Mouse (Mus musculus): ENCODE results near the gene Rtn4r. TPM values are rescaled to one million over a fixed set of nuclear protein-coding genes. Genes with fewer than 3 reads are reported as not detected.

Gene Rtn4r
- polyA plus RNA-seq, 1 experiment from 2014 or later, result 7.9 TPM

- H3K36me3 ChIP-seq, result no peaks in the 10 kb centered on the region
- no peaks in the 10 kb centered on the region for H3K9me3 ChIP-seq
- H3K27ac ChIP-seq (replicated peaks), result no peak overlapping the region
- H3K27me3 ChIP-seq, result peaks cover 20% of the 10 kb centered on the region
- H3K9ac ChIP-seq (replicated peaks), result no peak overlapping the region
- 69% methylated on average over 5 of the region's 6 CpGs for WGBS
- ATAC-seq (ENCODE audit: low FRiP score, low read depth), result no peak
- no peak overlapping the region for H3K4me2 ChIP-seq (replicated peaks)
- peaks cover 60% of the 10 kb centered on the region for H3K4me1 ChIP-seq
- no peak overlapping the region for H3K4me3 ChIP-seq
These were observed 18.0 kb downstream of the Rtn4r start for GRCm38 (mm10) chr16:18145341-18145867.

- Histone ChIP-seq H3K9ac (replicated peaks) (peak overlapping the region; percentile 15; the same call in 1 of the 2 replicates), H3K27ac (replicated peaks) (peak overlapping the region; percentile 81), H3K4me1 (peaks cover 67% of the 10 kb centered on the region)
These were observed 20.9 kb downstream of the Rtn4r start for GRCm38 (mm10) chr16:18148208-18148876.

GRCm38 (mm10) chr16:18149205-18149604 lies 21.8 kb downstream of the Rtn4r start:
- Histone ChIP-seq H3K4me1 (peaks cover 69% of the 10 kb centered on the region), H3K27me3 (peaks cover 20% of the 10 kb centered on the region), H3K9me3 (no peaks in the 10 kb centered on the region), H3K4me3 (no peak overlapping the region), H3K9ac (replicated peaks) (no peak overlapping the region), H3K4me2 (replicated peaks) (no peak overlapping the region), H3K27ac (replicated peaks) (peak overlapping the region; percentile 81), H3K36me3 (0 out of 2 replicates have a peak, but pooled peaks cover 2% of the 10 kb centered on the region)
- no peak for ATAC-seq (ENCODE audit: low FRiP score, low read depth)
- 47% methylated on average over 6 of the region's 6 CpGs for WGBS

More at GRCm38 (mm10) chr16:18148208-18148876, 20.9 kb downstream of the Rtn4r start:
- Histone ChIP-seq H3K9me3 (no peaks in the 10 kb centered on the region), H3K4me2 (replicated peaks) (peak overlapping the region; percentile 27), H3K4me3 (no peak overlapping the region), H3K36me3 (0 out of 2 replicates have a peak, but pooled peaks cover 2% of the 10 kb centered on the region), H3K27me3 (peaks cover 20% of the 10 kb centered on the region)
- 4% methylated on average over 6 of the region's 6 CpGs for WGBS
- peak; percentile 92 for ATAC-seq (ENCODE audit: low FRiP score, low read depth)

- H3K9ac ChIP-seq (replicated peaks), result no peak overlapping the region
These were observed 24.7 kb downstream of the Rtn4r start for GRCm38 (mm10) chr16:18152189-18152588.

GRCm38 (mm10) chr16:18152769-18153445 lies 25.5 kb downstream of the Rtn4r start:
- Histone ChIP-seq H3K9me3 (no peaks in the 10 kb centered on the region), H3K4me1 (peaks cover 54% of the 10 kb centered on the region), H3K9ac (replicated peaks) (no peak overlapping the region), H3K27me3 (no peaks in the 10 kb centered on the region; the same call in 1 of the 2 replicates), H3K4me3 (no peak overlapping the region), H3K36me3 (0 out of 2 replicates have a peak, but pooled peaks cover 2% of the 10 kb centered on the region), H3K4me2 (replicated peaks) (no peak overlapping the region), H3K27ac (replicated peaks) (no peak overlapping the region)
- ATAC-seq (ENCODE audit: low FRiP score, low read depth), result no peak
- 88% methylated on average over 9 of the region's 9 CpGs for WGBS

More at GRCm38 (mm10) chr16:18152189-18152588, 24.7 kb downstream of the Rtn4r start:
- Histone ChIP-seq H3K4me3 (no peak overlapping the region), H3K4me2 (replicated peaks) (no peak overlapping the region), H3K9me3 (no peaks in the 10 kb centered on the region), H3K27me3 (peaks cover 7% of the 10 kb centered on the region; the same call in 1 of the 2 replicates), H3K27ac (replicated peaks) (no peak overlapping the region), H3K36me3 (0 out of 2 replicates have a peak, but pooled peaks cover 2% of the 10 kb centered on the region), H3K4me1 (peaks cover 62% of the 10 kb centered on the region)
- 91% methylated on average over 12 of the region's 12 CpGs for WGBS
- no peak for ATAC-seq (ENCODE audit: low FRiP score, low read depth)

GRCm38 (mm10) chr16:18154521-18155171 lies 27.2 kb downstream of the Rtn4r start:
- WGBS, result 53% methylated on average over 14 of the region's 14 CpGs

GRCm38 (mm10) chr16:18156579-18157350 lies 29.3 kb downstream of the Rtn4r start:
- H3K4me2 ChIP-seq (replicated peaks), result no peak overlapping the region

More at GRCm38 (mm10) chr16:18154521-18155171, 27.2 kb downstream of the Rtn4r start:
- no peak for ATAC-seq (ENCODE audit: low FRiP score, low read depth)
- no peak overlapping the region for H3K4me2 ChIP-seq (replicated peaks)
- H3K9ac ChIP-seq (replicated peaks), result no peak overlapping the region
- peaks cover 37% of the 10 kb centered on the region for H3K4me1 ChIP-seq
- H3K36me3 ChIP-seq, result 0 out of 2 replicates have a peak, but pooled peaks cover 2% of the 10 kb centered on the region
- H3K27ac ChIP-seq (replicated peaks), result 0 out of 2 replicates have a peak overlapping the region, but pooled peaks have one; percentile 1
- H3K4me3 ChIP-seq, result no peak overlapping the region
- H3K9me3 ChIP-seq, result no peaks in the 10 kb centered on the region
- H3K27me3 ChIP-seq, result peaks cover 2% of the 10 kb centered on the region; the same call in 1 of the 2 replicates

GRCm38 (mm10) chr16:18159255-18159654 lies 31.8 kb downstream of the Rtn4r start:
- no peak for ATAC-seq (ENCODE audit: low FRiP score, low read depth)
- no peak overlapping the region for H3K27ac ChIP-seq (replicated peaks)
- H3K4me2 ChIP-seq (replicated peaks), result no peak overlapping the region
- H3K36me3 ChIP-seq, result no peaks in the 10 kb centered on the region
- 85% methylated on average over 6 of the region's 6 CpGs for WGBS
- H3K9ac ChIP-seq (replicated peaks), result no peak overlapping the region
- no peaks in the 10 kb centered on the region for H3K9me3 ChIP-seq
- peaks cover 44% of the 10 kb centered on the region for H3K4me1 ChIP-seq
- peaks cover 5% of the 10 kb centered on the region; the same call in 1 of the 2 replicates for H3K27me3 ChIP-seq
- no peak overlapping the region for H3K4me3 ChIP-seq

More at GRCm38 (mm10) chr16:18156579-18157350, 29.3 kb downstream of the Rtn4r start:
- Histone ChIP-seq H3K4me3 (no peak overlapping the region), H3K4me1 (peaks cover 40% of the 10 kb centered on the region), H3K27ac (replicated peaks) (peak overlapping the region; percentile 50), H3K36me3 (no peaks in the 10 kb centered on the region), H3K9ac (replicated peaks) (no peak overlapping the region), H3K9me3 (no peaks in the 10 kb centered on the region), H3K27me3 (peaks cover 5% of the 10 kb centered on the region; the same call in 1 of the 2 replicates)
- no peak for ATAC-seq (ENCODE audit: low FRiP score, low read depth)
- WGBS, result 61% methylated on average over 12 of the region's 12 CpGs

- Histone ChIP-seq H3K4me2 (replicated peaks) (no peak overlapping the region), H3K4me1 (peaks cover 44% of the 10 kb centered on the region), H3K9ac (replicated peaks) (no peak overlapping the region), H3K27me3 (peaks cover 5% of the 10 kb centered on the region; the same call in 1 of the 2 replicates), H3K9me3 (no peaks in the 10 kb centered on the region), H3K36me3 (no peaks in the 10 kb centered on the region), H3K4me3 (no peak overlapping the region), H3K27ac (replicated peaks) (no peak overlapping the region)
- WGBS, result 69% methylated on average over 1 of the region's 1 CpGs
- no peak for ATAC-seq (ENCODE audit: low FRiP score, low read depth)
These were observed 32.3 kb downstream of the Rtn4r start for GRCm38 (mm10) chr16:18159778-18160177.

GRCm38 (mm10) chr16:18160514-18160913 lies 33.1 kb downstream of the Rtn4r start:
- Histone ChIP-seq H3K27ac (replicated peaks) (no peak overlapping the region), H3K4me2 (replicated peaks) (no peak overlapping the region), H3K27me3 (peaks cover 5% of the 10 kb centered on the region; the same call in 1 of the 2 replicates), H3K9ac (replicated peaks) (no peak overlapping the region), H3K36me3 (no peaks in the 10 kb centered on the region), H3K4me1 (peaks cover 47% of the 10 kb centered on the region), H3K4me3 (no peak overlapping the region), H3K9me3 (no peaks in the 10 kb centered on the region)
- ATAC-seq (ENCODE audit: low FRiP score, low read depth), result no peak
- WGBS, result 70% methylated on average over 7 of the region's 7 CpGs

- H3K4me1 ChIP-seq, result peaks cover 45% of the 10 kb centered on the region
- H3K4me2 ChIP-seq (replicated peaks), result no peak overlapping the region
- H3K9me3 ChIP-seq, result no peaks in the 10 kb centered on the region
- H3K9ac ChIP-seq (replicated peaks), result no peak overlapping the region
- peaks cover 5% of the 10 kb centered on the region; the same call in 1 of the 2 replicates for H3K27me3 ChIP-seq
- no peaks in the 10 kb centered on the region for H3K36me3 ChIP-seq
- H3K4me3 ChIP-seq, result no peak overlapping the region
- no peak overlapping the region for H3K27ac ChIP-seq (replicated peaks)
- ATAC-seq (ENCODE audit: low FRiP score, low read depth), result no peak
- 67% methylated on average over 1 of the region's 1 CpGs for WGBS
These were observed 33.7 kb downstream of the Rtn4r start for GRCm38 (mm10) chr16:18161190-18161589.
